Mouse (Mus musculus) kidney, adult 9 months (tissue): ENCODE measurements around the gene Jph2.
A peak's percentile ranks its signal among the peaks of the same experiment; 100 is the strongest.
"Not testable (repeated sequence)": the region's sequence is repeated elsewhere in the genome, so short reads cannot be mapped to it uniquely, and the experiment has no call there.

ENCODE experiments used
- DNase-seq: peaks from one replicate; pipeline ENCODE4 v3.0.0; 2022

Gene Jph2

DNA sequence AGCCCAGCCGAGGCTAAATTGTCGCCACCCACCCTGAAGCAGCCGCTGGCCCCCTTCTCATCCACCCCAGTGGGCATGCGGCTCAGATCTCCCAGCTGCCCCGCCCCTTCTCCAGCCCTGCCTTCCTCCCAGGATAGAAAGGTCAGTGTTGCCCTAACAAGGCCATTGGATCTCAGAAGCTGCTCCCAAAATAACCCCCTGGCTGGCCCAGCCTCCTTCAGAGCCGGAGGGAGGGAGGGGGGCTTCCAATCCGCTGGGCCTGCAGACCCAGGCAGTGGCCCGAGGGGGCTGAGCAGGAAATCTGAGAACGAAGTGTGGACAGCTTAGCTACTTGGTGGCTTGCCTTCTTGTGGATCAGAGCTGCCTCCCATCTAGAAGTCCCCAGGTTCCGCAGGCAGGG is at the start of gene Jph2:
TSS of gene Jph2 (minus strand) at position 89 of the 400 bp plus-strand sequence.
- DNase-seq, result no peak

GRCm38 (mm10) chr2:163447375-163447774 is 49.6 kb upstream of the Jph2 start:
- DNase-seq, result no peak

DNA sequence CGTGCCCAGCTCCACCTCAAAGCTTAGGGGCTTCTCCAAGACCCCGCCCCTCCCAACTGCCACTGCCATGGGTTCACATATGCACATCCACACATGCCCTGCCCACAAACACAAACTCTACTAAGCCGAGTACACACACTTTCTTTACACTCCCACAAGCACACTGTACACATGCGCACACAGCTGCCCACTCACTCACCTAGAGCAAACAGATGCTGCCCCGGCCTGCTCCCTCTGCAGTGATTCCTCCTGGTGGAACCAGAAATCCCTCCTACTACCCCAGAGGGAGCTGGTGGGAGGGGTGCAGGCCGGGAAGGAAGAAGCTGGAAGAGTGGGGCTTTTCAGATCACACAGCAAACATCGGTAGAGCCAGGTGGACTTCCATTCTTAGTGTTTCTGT is 46.2 kb upstream of the Jph2 start:
- no peak for DNase-seq

DNA sequence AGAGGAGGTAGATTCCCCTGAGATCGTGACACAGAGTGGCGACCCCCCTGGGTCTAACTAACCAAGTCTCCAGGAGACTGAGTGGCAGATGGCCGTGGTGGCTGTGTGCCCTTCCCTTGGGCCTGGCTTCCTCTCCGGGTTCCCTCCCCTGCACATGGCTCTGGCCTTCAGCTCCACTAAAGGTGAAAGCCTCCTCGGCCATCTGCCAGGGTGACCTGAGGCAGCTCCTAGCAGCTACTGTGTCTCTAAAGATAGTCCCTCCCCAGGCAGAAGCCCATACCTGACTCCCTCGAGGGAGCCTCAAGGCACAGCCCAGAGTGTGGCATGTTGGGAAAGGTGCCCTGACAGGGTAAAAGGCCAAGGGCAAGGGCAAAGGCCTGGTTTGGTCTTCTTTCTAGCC is 45.8 kb upstream of the Jph2 start:
- DNase-seq, result no peak

- no peak for DNase-seq
Measured at GRCm38 (mm10) chr2:163439488-163439887, 41.7 kb upstream of the Jph2 start.

GRCm38 (mm10) chr2:163438619-163439451 is 41.0 kb upstream of the Jph2 start:
- DNase-seq, result peak; percentile 16

- DNase-seq, result no peak
Measured at GRCm38 (mm10) chr2:163438246-163438618, 40.4 kb upstream of the Jph2 start, which contains the start of gene Gdap1l1. Gene Gdap1l1 (plus strand): TSS chr2:163438476.

GRCm38 (mm10) chr2:163437800-163438199 is 40.0 kb upstream of the Jph2 start:
- DNase-seq, result no peak

- DNase-seq, result no peak
Measured at GRCm38 (mm10) chr2:163433971-163434370, 36.2 kb upstream of the Jph2 start.

DNA sequence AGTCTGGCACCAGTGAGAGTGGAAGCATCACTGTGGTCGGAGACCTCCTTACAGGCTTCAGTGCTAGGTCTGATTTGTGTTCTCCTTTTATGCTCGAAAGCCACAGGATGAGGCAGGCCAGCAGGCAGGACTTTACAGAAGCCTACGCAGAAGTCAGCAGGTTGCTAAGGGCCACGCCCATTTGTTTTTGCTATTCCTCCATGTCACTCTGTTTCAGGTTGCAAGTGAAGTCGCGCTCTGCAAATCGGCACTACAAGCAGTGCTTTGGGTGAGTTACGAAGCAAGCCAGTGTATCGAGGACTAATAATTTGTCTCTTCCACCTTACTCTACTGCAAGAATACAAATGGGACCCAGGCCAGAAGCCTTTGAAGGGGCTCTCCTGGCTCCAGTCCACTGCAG is 33.5 kb upstream of the Jph2 start:
- no peak for DNase-seq

DNA sequence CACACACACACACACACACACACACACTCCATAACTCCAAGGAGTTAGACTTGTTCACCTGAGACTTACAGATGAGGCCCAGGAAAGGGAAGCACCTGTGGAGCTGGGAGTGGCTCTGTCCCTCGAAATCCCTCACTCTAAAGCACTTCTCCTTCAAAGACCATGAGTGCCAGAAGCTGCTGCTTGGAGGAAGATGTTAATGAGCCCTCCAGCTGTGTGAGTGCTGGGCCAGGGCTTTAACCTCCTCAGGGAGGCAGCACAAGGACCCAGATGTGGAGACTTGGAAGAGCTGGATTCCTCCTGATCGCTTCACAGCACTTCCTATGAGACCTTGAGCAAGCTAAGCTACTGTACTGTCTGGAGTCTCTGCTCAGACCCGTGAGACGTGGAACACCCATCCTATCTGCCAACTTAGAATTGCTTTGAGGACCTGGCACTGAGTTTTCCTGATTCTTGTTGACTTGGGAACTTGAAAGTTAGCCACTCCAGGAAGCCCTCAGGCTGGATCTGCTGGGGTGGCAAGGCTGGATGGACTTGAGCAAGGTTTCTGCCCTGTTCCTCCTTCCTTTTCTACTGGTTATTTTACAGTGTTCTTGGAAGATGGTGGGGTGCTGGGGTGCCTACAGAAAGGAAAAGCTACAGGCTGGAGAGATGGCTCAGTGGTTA is 30.7 kb upstream of the Jph2 start:
- DNase-seq, result no peak

DNA sequence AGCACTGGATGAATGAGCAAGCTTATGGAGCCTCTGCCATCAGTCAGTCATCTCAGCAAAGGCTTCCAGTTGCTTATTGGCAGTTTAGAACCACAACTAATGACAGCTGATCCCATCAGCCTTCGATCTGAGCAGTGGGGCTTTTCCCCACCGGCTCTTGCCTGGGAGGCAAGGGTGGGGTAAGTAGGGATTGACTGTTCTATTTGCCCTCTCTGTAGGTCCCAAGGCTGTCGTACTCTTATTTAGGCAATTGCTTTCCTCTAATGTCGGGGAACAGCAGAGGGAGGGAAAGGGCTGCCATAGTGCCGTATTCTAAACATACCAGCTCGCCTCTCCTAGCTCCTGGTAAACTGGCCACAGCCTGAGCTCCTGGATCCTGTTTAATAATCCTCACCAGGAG is 26.8 kb upstream of the Jph2 start, which contains the start of gene Oser1:
TSS of gene Oser1 (minus strand) at position 101 of the 400 bp plus-strand sequence.
- no peak for DNase-seq

DNA sequence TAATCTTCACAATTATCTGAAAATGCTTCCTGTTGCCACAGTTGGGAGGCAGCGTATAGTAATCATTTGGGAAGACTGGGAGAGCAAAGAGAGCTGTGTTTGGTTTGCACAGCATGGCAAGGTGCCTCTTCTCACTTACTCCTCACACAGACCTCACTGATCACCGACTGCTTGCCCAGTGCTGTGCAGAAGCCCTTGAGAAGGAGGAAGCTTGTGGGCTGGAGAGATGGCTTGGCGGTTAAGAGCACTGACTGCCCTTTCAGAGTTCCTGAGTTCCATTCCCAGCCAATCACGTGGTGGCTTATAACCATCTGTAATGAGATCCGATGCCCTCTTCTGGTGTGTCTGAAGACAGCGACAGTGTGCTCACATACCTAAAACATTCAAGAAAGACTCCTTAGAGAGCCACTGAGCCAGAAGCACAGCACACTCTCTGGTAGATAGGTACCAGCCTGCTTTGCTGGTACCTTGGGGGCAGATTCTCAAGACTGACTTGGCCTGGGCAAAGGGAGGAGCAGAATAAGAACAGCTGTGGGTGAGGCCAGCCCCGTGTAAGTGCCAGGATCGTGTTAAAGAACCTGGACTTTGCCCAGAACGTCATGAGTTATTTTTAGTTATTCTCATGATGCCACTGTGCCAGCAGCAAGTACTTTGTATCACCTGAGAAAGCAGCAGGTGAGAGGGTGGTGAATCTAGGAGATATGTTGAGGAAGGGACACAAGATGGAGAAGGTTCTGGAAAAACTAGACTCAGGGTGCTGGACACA is 25.3 kb upstream of the Jph2 start:
- DNase-seq, result peak; percentile 87

GRCm38 (mm10) chr2:163420366-163420886 is 22.6 kb upstream of the Jph2 start:
- DNase-seq, result peak; percentile 21

DNA sequence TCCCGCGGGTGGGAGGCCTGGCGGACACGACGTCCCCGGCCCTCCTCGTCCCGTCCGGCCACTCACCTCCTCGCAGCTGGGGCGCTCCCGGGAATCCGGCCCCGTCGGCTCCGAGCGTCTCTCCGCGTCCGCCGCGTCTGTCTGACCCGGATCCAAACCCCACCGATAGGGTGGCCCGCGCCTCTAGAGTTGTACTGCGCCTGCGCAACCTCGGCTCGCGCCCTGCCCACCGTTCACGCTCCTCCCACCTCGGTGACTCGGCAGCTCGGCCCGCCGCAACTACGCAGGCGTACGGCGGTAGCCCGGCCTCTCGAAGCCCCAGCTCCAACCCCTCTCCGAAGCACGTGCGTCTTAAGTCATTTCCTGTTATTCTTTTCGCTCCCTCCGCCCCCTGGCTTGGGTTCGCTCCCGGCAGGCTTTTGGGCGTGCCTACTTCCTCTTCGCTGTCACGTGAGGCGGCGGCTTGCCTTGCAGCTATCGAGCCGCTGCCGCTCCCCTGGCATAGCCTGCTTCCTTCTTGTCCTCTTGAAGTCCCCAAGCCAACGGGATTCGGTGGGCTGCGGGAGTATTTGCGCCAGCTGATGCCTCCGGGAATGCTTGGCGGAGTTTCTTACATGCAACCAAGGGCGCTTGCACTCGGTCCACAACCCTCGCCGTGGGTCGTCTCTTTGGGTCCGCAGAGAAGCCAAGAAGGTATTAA is 21.7 kb upstream of the Jph2 start:
- peak; percentile 100 for DNase-seq

DNA sequence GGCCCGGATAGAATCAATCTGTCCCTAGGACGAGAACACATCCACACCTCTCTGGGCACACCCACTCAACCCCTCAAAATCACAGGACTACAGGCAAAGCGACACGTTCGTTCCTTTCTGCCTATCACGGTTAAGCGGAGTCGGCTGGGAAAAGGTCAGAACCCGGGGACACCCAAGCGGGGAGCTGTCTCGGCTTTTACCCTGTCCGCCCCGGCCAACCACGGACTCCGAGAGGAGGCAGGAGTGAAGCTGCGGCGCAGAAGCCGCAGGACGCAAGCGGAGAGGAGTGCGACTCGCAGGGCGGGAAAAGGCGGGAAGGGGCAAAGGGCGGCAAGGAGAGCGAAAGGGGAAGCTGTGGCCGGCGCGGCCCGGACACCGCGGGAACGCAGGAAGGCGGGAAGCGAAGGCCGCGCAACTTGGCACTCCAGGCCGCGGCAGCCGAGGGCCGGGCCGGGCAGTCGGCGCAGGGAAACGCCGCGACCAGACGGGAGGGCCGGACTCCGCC is 21.1 kb upstream of the Jph2 start:
- DNase-seq, result no peak

GRCm38 (mm10) chr2:163417830-163418229 is 20.0 kb upstream of the Jph2 start:
- DNase-seq, result no peak

DNA sequence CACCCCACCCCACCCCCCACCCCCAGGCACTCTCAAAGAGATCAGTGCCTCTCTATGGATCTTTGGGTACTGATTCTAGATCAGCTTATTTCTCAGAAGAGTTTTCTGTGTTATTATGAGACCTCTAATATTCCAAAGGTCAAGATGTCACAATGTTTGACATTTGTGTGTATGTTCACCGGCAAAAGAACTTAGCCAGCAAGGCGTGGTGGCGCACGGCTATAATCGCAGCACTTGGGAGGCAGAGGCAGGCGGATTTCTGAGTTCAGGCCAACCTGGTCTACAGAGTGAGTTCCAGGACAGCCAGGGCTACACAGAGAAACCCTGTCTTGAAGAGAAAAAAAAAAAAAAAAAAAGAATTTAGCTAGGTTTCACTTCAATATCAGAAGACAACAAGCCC is 19.2 kb upstream of the Jph2 start:
- no peak for DNase-seq

DNA sequence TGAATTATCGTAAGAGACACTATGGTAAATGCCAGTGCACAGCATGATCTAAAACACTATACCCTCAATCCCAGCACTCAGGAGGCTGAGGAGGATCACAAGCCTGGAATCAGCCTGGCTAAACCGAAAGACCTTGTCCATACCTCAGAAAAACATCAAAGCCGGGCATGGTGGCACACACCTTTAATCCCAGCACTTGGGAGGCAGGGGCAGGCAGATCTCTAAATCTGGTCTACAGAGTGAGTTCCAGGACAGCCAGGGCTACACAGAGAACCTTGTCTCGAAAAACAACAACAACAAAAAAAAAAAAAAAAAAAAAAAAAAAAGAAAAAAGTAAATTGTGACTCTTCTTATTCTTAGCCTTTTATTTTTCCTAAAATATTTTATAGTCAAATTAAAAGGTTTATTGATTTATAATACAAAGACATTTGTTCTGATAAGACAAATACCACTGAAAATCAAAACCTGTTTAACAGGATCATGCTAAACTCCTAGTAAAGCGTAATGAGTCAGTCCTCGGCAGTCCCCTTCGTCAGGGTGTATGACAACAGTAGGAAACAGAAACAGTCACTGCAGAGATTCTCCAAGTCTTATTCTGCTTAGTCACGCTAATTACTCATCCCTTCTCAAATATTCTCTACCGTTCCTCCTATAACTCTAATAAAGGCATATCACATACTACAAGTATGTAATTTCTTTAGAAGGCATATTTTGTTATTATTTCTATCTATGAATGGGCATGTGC is 15.2 kb upstream of the Jph2 start:
- DNase-seq, result no peak

GRCm38 (mm10) chr2:163412419-163412818 is 14.6 kb upstream of the Jph2 start:
- no peak for DNase-seq

DNA sequence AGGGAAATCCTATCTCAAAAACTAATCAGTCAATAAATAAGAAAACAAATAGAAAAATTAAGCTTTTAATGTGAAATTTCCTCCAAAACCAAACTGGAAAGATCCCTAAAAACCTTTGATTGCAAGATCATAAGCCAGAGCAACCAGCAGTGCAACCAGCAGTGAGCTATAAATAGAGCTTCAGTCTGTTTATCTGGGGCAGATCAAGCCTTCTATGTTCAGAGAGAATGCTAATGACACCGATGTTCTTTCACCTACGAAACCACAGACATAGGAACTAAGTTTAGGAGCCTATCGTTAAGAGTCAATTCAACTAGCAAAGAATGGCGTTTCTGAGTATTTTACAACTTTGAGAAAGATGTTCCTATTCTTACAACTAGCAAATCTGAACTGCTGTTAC is 14.0 kb upstream of the Jph2 start:
- DNase-seq, result no peak

- DNase-seq, result not testable (repeated sequence)
Measured at GRCm38 (mm10) chr2:163411344-163411743, 13.6 kb upstream of the Jph2 start.
